Mouse (Mus musculus): Measurements from ENCODE around the gene Tfap4. TPM values are rescaled to one million over a fixed set of nuclear protein-coding genes. Genes with fewer than 3 reads are reported as not detected.

Gene Tfap4
- polyA plus RNA-seq, 1 experiment from 2014 or later: 23.0 TPM

DNA sequence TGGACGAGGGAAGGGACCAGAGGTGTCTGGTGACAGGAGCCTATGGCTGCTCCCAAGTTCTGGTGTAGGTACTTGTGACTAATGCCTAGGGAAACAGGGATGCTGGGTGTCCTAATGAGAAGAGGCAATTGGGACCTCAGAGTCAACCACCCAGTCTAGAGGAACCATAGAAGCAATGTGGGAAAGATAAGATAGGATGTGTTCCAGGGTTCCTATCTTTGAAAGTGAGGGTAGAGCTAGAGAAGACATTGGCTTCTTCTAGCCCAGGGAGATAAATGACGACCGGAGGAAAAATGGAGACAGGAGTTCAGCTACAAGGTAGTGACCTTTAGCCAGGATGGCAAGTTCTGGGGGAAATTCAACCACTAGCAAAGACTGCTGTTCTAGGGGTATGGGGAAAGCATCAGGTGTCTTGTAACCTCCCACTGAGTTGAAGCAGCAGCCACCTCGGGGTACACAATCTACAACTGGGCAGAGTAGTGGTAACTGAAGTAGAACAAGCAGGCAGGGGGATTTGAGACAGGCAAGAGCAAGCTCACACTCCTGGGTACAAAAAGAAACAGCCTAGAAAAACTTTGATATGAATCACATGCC is 38.5 kb downstream of the Tfap4 start:
- DNase-seq: no peak
- WGBS: 65% methylated on average over 4 of the region's 4 CpGs
- H3K4me1 ChIP-seq (ENCODE audit: insufficient read depth): no peaks in the 10 kb centered on the region
- no peak for ATAC-seq (ENCODE audit: insufficient read depth)
- no peaks in the 10 kb centered on the region for H3K27me3 ChIP-seq (ENCODE audit: insufficient read depth, low read length)
- no peak overlapping the region; the same call in 1 of the 2 replicates for H3K27ac ChIP-seq (ENCODE audit: low read depth)
- no peaks in the 10 kb centered on the region for H3K36me3 ChIP-seq (ENCODE audit: insufficient read depth)
- no peak overlapping the region for H3K4me2 ChIP-seq
- no peaks in the 10 kb centered on the region for H3K9me3 ChIP-seq (ENCODE audit: low read depth, low read length)
- H3K4me3 ChIP-seq (ENCODE audit: low read depth, low read length): no peak overlapping the region
- no peak for TF ChIP-seq CTCF (IDR thresholded peaks at IDR 0.05; ENCODE audit: low read depth)
- H3K9ac ChIP-seq: no peak overlapping the region

DNA sequence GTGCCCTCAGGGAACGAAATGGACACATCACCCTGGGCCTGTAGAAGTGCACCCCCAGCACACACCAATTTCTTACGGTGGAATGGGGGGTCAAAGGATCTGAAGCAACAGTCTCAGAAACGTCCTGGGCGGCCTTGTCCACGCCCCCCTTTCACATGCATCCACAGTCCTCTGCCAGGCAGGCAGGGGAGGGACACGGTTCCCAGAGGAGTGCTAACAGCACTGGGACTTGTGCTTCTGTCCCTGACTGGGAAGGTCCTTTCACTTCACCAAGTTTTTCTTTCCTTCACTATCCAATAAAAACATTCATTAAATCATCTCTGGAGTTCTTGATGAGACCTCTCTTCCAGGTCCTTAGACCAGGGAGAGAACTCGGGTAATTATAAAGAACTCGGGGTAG is 39.0 kb downstream of the Tfap4 start:
- 69% methylated on average over 8 of the region's 8 CpGs for WGBS

DNA sequence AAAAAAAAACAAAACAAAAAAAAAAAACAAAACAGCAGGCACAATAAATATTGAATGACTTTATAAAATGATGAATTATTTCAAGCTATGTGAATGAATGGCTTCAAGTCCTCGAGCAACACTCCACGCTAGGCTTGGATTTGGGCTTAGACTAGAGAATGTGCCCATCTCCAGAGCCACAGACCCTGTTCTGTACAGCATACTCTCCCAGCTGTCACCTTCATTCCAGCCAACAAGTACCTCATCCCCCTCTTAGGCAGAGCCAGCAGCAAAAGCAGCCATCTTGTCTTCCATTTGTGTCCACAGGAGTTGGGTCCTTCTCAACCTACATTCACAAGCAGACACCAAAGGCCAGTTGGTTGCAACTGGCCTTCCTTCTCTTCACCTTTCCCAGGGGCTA is 39.8 kb downstream of the Tfap4 start:
- Histone ChIP-seq H3K27ac (ENCODE audit: low read depth) (no peak overlapping the region), H3K4me3 (ENCODE audit: low read depth, low read length) (no peak overlapping the region), H3K4me2 (no peak overlapping the region), H3K9me3 (ENCODE audit: low read depth, low read length) (no peaks in the 10 kb centered on the region), H3K4me1 (ENCODE audit: insufficient read depth) (no peaks in the 10 kb centered on the region), H3K27me3 (ENCODE audit: insufficient read depth, low read length) (no peaks in the 10 kb centered on the region), H3K9ac (no peak overlapping the region), H3K36me3 (ENCODE audit: insufficient read depth) (no peaks in the 10 kb centered on the region)
- ATAC-seq (ENCODE audit: insufficient read depth): no peak
- DNase-seq: no peak
- 100% methylated on average over 2 of the region's 2 CpGs for WGBS
- TF ChIP-seq CTCF (IDR thresholded peaks at IDR 0.05; ENCODE audit: low read depth): no peak

More for the DNA sequence above, 39.0 kb downstream of the Tfap4 start:
- no peak for TF ChIP-seq CTCF (IDR thresholded peaks at IDR 0.05; ENCODE audit: low read depth)
- Histone ChIP-seq H3K9me3 (ENCODE audit: low read depth, low read length) (no peaks in the 10 kb centered on the region), H3K36me3 (ENCODE audit: insufficient read depth) (no peaks in the 10 kb centered on the region), H3K9ac (no peak overlapping the region), H3K4me2 (no peak overlapping the region), H3K4me3 (ENCODE audit: low read depth, low read length) (no peak overlapping the region), H3K27ac (ENCODE audit: low read depth) (no peak overlapping the region), H3K4me1 (ENCODE audit: insufficient read depth) (no peaks in the 10 kb centered on the region), H3K27me3 (ENCODE audit: insufficient read depth, low read length) (no peaks in the 10 kb centered on the region)
- ATAC-seq (ENCODE audit: insufficient read depth) (no peak), DNase-seq (no peak)

DNA sequence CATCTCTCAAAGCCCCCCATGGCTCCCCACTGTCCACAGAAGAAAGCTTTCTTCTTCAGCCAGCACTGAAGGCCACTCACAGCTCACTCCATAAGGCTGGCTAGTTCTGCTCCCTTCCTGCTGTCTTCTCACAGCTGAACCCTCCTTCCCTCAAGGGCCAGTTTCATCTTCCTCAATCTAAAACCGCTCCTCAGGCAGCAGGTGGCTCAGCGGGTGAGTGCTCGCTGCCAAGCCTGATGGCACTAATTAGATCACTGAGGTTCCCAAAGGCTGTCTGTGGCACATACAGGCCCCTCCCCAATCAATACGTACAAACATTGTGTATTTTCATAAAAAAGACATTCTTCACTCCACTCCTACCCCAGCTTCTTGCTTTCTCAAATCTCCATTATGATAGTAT is 40.5 kb downstream of the Tfap4 start:
- H3K4me3 ChIP-seq (ENCODE audit: low read depth, low read length): no peak overlapping the region
- no peak overlapping the region for H3K27ac ChIP-seq (ENCODE audit: low read depth)
- H3K9me3 ChIP-seq (ENCODE audit: low read depth, low read length): no peaks in the 10 kb centered on the region
- H3K9ac ChIP-seq: no peak overlapping the region
- H3K27me3 ChIP-seq (ENCODE audit: insufficient read depth, low read length): no peaks in the 10 kb centered on the region
- WGBS: 79% methylated on average over 4 of the region's 4 CpGs
- TF ChIP-seq CTCF (IDR thresholded peaks at IDR 0.05; ENCODE audit: low read depth): no peak
- no peaks in the 10 kb centered on the region for H3K36me3 ChIP-seq (ENCODE audit: insufficient read depth)
- no peaks in the 10 kb centered on the region for H3K4me1 ChIP-seq (ENCODE audit: insufficient read depth)
- DNase-seq (no peak), ATAC-seq (ENCODE audit: insufficient read depth) (no peak)
- H3K4me2 ChIP-seq: no peak overlapping the region

DNA sequence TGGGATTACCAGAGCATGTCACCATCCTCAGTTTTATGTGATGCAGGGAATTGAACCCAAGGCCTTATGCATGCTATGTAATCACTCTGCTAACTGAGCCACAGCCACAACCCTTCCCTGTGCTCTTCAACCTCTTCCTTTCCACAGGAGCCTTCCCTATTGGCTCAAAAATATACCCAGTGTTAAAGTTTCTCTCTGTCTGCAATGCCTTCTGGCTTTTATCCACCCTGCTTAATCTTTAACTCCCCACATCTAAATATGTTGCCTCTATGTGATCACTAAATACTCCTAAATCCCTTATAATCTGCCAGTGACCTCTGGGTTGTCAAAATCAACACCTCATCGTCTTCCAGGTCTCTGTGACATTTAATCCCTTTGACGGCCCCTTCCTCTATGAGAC is 41.7 kb downstream of the Tfap4 start:
- ATAC-seq (ENCODE audit: insufficient read depth) (no peak), DNase-seq (no peak)
- Histone ChIP-seq H3K27me3 (ENCODE audit: insufficient read depth, low read length) (no peaks in the 10 kb centered on the region), H3K4me1 (ENCODE audit: insufficient read depth) (0 out of 2 replicates have a peak, but pooled peaks cover 1% of the 10 kb centered on the region), H3K4me3 (ENCODE audit: low read depth, low read length) (no peak overlapping the region), H3K4me2 (no peak overlapping the region), H3K36me3 (ENCODE audit: insufficient read depth) (no peaks in the 10 kb centered on the region), H3K9me3 (ENCODE audit: low read depth, low read length) (no peaks in the 10 kb centered on the region), H3K27ac (ENCODE audit: low read depth) (no peak overlapping the region), H3K9ac (no peak overlapping the region)
- 43% methylated on average over 2 of the region's 2 CpGs for WGBS
- TF ChIP-seq CTCF (IDR thresholded peaks at IDR 0.05; ENCODE audit: low read depth): no peak

DNA sequence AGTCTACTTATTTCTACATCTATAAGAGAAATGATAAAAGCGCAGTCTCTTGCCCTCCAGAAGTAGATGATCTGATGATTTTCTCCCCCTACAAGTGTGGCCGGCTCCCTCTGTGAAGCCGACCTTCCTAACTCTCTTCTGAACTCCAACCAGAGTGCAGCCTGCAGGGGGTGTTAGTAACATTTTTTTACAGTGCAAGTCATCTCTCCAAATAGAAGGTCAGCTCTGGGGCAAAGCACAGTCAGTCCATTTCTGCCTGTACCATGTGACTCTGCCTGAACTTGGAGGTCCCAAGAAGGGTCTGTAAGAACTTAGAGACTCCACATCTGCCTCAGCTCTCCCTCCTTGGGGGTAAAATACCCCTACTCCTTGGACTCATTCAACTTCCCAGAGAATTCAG is 45.3 kb downstream of the Tfap4 start:
- ATAC-seq (ENCODE audit: insufficient read depth) (no peak), DNase-seq (no peak)
- H3K27ac ChIP-seq (ENCODE audit: low read depth): no peak overlapping the region
- no peak overlapping the region for H3K9ac ChIP-seq
- TF ChIP-seq CTCF (IDR thresholded peaks at IDR 0.05; ENCODE audit: low read depth): no peak
- WGBS: 74% methylated on average over 3 of the region's 3 CpGs
- no peaks in the 10 kb centered on the region for H3K27me3 ChIP-seq (ENCODE audit: insufficient read depth, low read length)
- H3K4me3 ChIP-seq (ENCODE audit: low read depth, low read length): no peak overlapping the region
- no peaks in the 10 kb centered on the region for H3K9me3 ChIP-seq (ENCODE audit: low read depth, low read length)
- peaks cover 7% of the 10 kb centered on the region; the same call in 1 of the 2 replicates for H3K4me1 ChIP-seq (ENCODE audit: insufficient read depth)
- no peak overlapping the region for H3K4me2 ChIP-seq
- H3K36me3 ChIP-seq (ENCODE audit: insufficient read depth): no peaks in the 10 kb centered on the region

DNA sequence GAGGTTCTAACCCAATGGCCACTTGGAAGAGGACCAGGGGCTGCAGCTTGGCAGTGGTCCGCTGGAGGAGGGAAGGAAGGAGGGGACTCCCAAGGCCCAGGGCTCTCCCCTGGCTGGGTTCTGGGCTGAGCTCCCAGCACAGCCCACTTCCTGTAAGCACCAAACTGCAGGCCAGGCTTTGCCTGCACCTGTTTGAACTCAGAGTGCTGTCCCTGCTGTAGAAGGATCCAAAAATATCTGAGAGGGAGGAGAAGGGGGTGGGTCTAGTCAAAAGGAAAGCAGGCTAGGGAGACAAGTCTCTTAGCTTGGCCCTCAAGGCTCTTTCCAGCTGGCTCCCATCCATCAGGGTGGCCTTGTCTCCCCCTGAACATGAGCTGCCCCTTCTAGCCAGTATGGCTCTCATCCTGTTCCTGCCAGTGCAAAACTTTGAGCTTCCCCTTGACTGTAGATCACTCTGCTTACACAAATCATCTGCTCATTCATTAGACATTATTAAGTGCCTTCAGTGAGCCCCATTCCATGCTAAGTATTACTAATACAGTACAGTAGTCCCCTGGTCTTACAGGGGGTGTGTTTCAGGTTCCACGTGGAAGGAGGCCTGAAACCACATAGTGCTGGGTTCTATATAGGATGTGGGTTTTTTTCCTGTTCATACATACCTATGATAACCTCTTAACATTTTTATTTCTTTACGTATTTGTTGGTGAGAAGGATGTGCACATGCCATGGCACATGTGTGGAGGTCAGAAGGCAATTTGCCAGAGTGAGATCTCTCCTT is 46.8 kb downstream of the Tfap4 start:
- no peak overlapping the region for H3K4me2 ChIP-seq
- peak overlapping the region; percentile 42; the same call in 1 of the 2 replicates for H3K27ac ChIP-seq (ENCODE audit: low read depth)
- TF ChIP-seq CTCF (IDR thresholded peaks at IDR 0.05; ENCODE audit: low read depth): no peak
- H3K9me3 ChIP-seq (ENCODE audit: low read depth, low read length): no peaks in the 10 kb centered on the region
- peak; percentile 80 for ATAC-seq (ENCODE audit: insufficient read depth)
- 49% methylated on average over 3 of the region's 3 CpGs for WGBS
- DNase-seq: peak; percentile 54
- no peaks in the 10 kb centered on the region for H3K27me3 ChIP-seq (ENCODE audit: insufficient read depth, low read length)
- H3K9ac ChIP-seq: no peak overlapping the region
- H3K4me3 ChIP-seq (ENCODE audit: low read depth, low read length): no peak overlapping the region
- no peaks in the 10 kb centered on the region for H3K36me3 ChIP-seq (ENCODE audit: insufficient read depth)
- peaks cover 7% of the 10 kb centered on the region; the same call in 1 of the 2 replicates for H3K4me1 ChIP-seq (ENCODE audit: insufficient read depth)
